Mouse (Mus musculus) embryo, embryonic 9.5 days (tissue): ENCODE measurements around the gene Acacb.

Experiments
- DNase-seq: peaks from one replicate; pipeline ENCODE4 v3.0.0-alpha.2; 2017; ENCODE audit errors: extremely low spot score

The Acacb gene

GRCm38 (mm10) chr5:114135516-114135915, 10.8 kb upstream of the Acacb start:
- no peak for DNase-seq

- DNase-seq, result no peak
Measured at GRCm38 (mm10) chr5:114137481-114138276, 8.7 kb upstream of the Acacb start.

GRCm38 (mm10) chr5:114138277-114139164, 7.8 kb upstream of the Acacb start:
- no peak for DNase-seq

GRCm38 (mm10) chr5:114139175-114139574, 7.2 kb upstream of the Acacb start:
- no peak for DNase-seq

- DNase-seq, result no peak
Measured at GRCm38 (mm10) chr5:114147043-114147972, 973 bp downstream of the Acacb start.

GRCm38 (mm10) chr5:114152359-114153092, 6.2 kb downstream of the Acacb start:
- no peak for DNase-seq

GRCm38 (mm10) chr5:114153490-114153889, 7.2 kb downstream of the Acacb start:
- peak; percentile 65 for DNase-seq

- DNase-seq, result no peak
Measured at GRCm38 (mm10) chr5:114154765-114155164, 8.4 kb downstream of the Acacb start.

GRCm38 (mm10) chr5:114155168-114155933, 9.0 kb downstream of the Acacb start:
- no peak for DNase-seq

- DNase-seq, result no peak
Measured at GRCm38 (mm10) chr5:114157236-114157635, 10.9 kb downstream of the Acacb start.

- no peak for DNase-seq
Measured at GRCm38 (mm10) chr5:114161424-114161823, 15.1 kb downstream of the Acacb start.

GRCm38 (mm10) chr5:114162106-114162815, 15.9 kb downstream of the Acacb start:
- no peak for DNase-seq

GRCm38 (mm10) chr5:114163117-114163696, 16.9 kb downstream of the Acacb start:
- no peak for DNase-seq

- DNase-seq, result no peak
Measured at GRCm38 (mm10) chr5:114170345-114170744, 24.0 kb downstream of the Acacb start.

- DNase-seq, result no peak
Measured at GRCm38 (mm10) chr5:114172936-114173335, 26.6 kb downstream of the Acacb start.

- DNase-seq, result no peak
Measured at GRCm38 (mm10) chr5:114173458-114173857, 27.1 kb downstream of the Acacb start.

GRCm38 (mm10) chr5:114173877-114174581, 27.7 kb downstream of the Acacb start:
- no peak for DNase-seq

- peak; percentile 80 for DNase-seq
Measured at GRCm38 (mm10) chr5:114174639-114175038, 28.3 kb downstream of the Acacb start.
